Comparison of ENCODE assay signal across 8 mouse cellular contexts in genomic region chr8:70315624-70316510, GRCm38 (mm10). TPM values are rescaled to one million over a fixed set of nuclear protein-coding genes. Genes with fewer than 3 reads are reported as not detected.
DNase-seq lines count a peak whose midpoint lies in the region; ATAC-seq and TF ChIP-seq lines count a peak whose summit lies in the region.

TSS of gene Cers1 (plus strand) at chr8:70315775.

- 3% methylated on average over 66 of the region's 66 CpGs for WGBS in intestine, postnatal 0 days
- WGBS in limb, embryonic 15.5 days: 2% methylated on average over 66 of the region's 66 CpGs

- H3K4me1 ChIP-seq in intestine, postnatal 0 days (replicated peaks; ENCODE audit: control insufficient read depth, insufficient read depth, low read length): 0 out of 2 replicates have a peak, but pooled peaks cover 4% of the 10 kb centered on the region
- H3K4me1 ChIP-seq in limb, embryonic 15.5 days: peaks cover 35% of the 10 kb centered on the region

- H3K9me3 ChIP-seq in intestine, postnatal 0 days (ENCODE audit: control insufficient read depth): no peaks in the 10 kb centered on the region
- H3K9me3 ChIP-seq in limb, embryonic 15.5 days: no peaks in the 10 kb centered on the region

- peak; percentile 12; the same call in 1 of the 2 replicates for ATAC-seq in intestine, postnatal 0 days
- ATAC-seq in limb, embryonic 15.5 days (ENCODE audit: insufficient number of reproducible peaks, low FRiP score, low TSS enrichment, low read depth): peak; percentile 72

- H3K4me3 ChIP-seq in intestine, postnatal 0 days (ENCODE audit: low read depth, low read length): peak within 1 kb of the TSS; percentile 55
- H3K4me3 ChIP-seq in limb, embryonic 15.5 days: peak within 1 kb of the TSS; percentile 69
- peak within 1 kb of the TSS; percentile 9 for H3K4me3 ChIP-seq in myocyte

- no peaks in the 10 kb centered on the region for H3K79me2 ChIP-seq in myocyte (ENCODE audit: control insufficient read depth, insufficient read depth)

- intact Hi-C loops in gastrocnemius, postnatal 36 days (cut with DNase I): no loop called here

- 0 out of 2 replicates have a peak, but pooled peaks cover 3% of the 10 kb centered on the region for H3K27me3 ChIP-seq in intestine, postnatal 0 days (replicated peaks; ENCODE audit: control insufficient read depth, insufficient read depth, low read length)
- H3K27me3 ChIP-seq in limb, embryonic 15.5 days: no peaks in the 10 kb centered on the region
- H3K27me3 ChIP-seq in myocyte (ENCODE audit: control insufficient read depth, insufficient read depth, insufficient read length): no peaks in the 10 kb centered on the region

- 0 out of 2 replicates have a peak within 1 kb of the TSS, but pooled peaks have one; percentile 23 for H3K9ac ChIP-seq in intestine, postnatal 0 days (ENCODE audit: low read depth, low read length)
- H3K9ac ChIP-seq in limb, embryonic 15.5 days: peak within 1 kb of the TSS; percentile 64

- peak; percentile 13 for TF ChIP-seq POLR2A in myocyte (IDR thresholded peaks at IDR 0.05; ENCODE audit: insufficient read length, low read depth)

- TF ChIP-seq CTCF in intestine, postnatal 0 days (IDR thresholded peaks at IDR 0.05; ENCODE audit: low read depth): peak; percentile 15; the same call in 1 of the 2 replicates

- H3K36me3 ChIP-seq in intestine, postnatal 0 days (ENCODE audit: control insufficient read depth, insufficient read depth): peaks cover 24% of the 10 kb centered on the region
- H3K36me3 ChIP-seq in limb, embryonic 15.5 days: peaks cover 46% of the 10 kb centered on the region
- peaks cover 5% of the 10 kb centered on the region for H3K36me3 ChIP-seq in myocyte (ENCODE audit: control insufficient read depth, insufficient read depth)

- DNase-seq in ovary, adult 18-20 months (ENCODE audit: low spot score): peak; percentile 50
- DNase-seq in ovary, postnatal 10 days (ENCODE audit: low spot score): no peak
- DNase-seq in embryo, embryonic 10.5 days (ENCODE audit: low spot score): peak; percentile 80
- DNase-seq in gastrocnemius, postnatal 36 days: peak; percentile 46 to 51
- peak; percentile 64 for DNase-seq in thymus, postnatal 0 days (ENCODE audit: low spot score)

- H3K4me2 ChIP-seq in intestine, postnatal 0 days (replicated peaks; ENCODE audit: low read depth): peak within 1 kb of the TSS; percentile 89
- H3K4me2 ChIP-seq in limb, embryonic 15.5 days: peak within 1 kb of the TSS; percentile 85
- H3K4me2 ChIP-seq in myocyte (ENCODE audit: low read depth): peak within 1 kb of the TSS; percentile 61

- H3ac ChIP-seq in myocyte (ENCODE audit: control insufficient read depth, insufficient read length): no peak within 1 kb of the TSS

- no peak within 1 kb of the TSS for H3K27ac ChIP-seq in intestine, postnatal 0 days (ENCODE audit: low read depth, low read length)
- H3K27ac ChIP-seq in limb, embryonic 15.5 days: peak within 1 kb of the TSS; percentile 84

TF ChIP-seq in myocyte, 11 proteins besides CTCF, POLR2A, EP300 and RAD21:
- TF ChIP-seq USF1 (IDR thresholded peaks at IDR 0.05; ENCODE audit: low read depth) (no peak), TCF3 (IDR thresholded peaks at IDR 0.05; ENCODE audit: insufficient read length, low read depth) (no peak), REST (IDR thresholded peaks at IDR 0.05; ENCODE audit: insufficient read depth, insufficient read length) (no peak), POLR2AphosphoS2 (IDR thresholded peaks at IDR 0.05; ENCODE audit: insufficient read length, low read depth) (peak; percentile 62), MYOD1 (IDR thresholded peaks at IDR 0.05; ENCODE audit: control insufficient read depth in 1 of 3, insufficient read length in 2 of 3, low read depth in 2 of 3) (peak in 1 of 3 experiments; percentile 64), E2F4 (IDR thresholded peaks at IDR 0.05; ENCODE audit: insufficient read depth) (no peak), SRF (IDR thresholded peaks at IDR 0.05; ENCODE audit: control insufficient read depth, insufficient read length, low read depth) (no peak), CEBPB (IDR thresholded peaks at IDR 0.05; ENCODE audit: insufficient read depth, poor library complexity, severe bottlenecking) (no peak), MAX (IDR thresholded peaks at IDR 0.05; ENCODE audit: low read depth) (no peak), MYOG (IDR thresholded peaks at IDR 0.05; ENCODE audit: control insufficient read depth in 1 of 3, insufficient read depth in 1 of 3, insufficient read length in 2 of 3, low read depth in 2 of 3) (peak in 1 of 3 experiments; percentile 51), TCF12 (IDR thresholded peaks at IDR 0.05; ENCODE audit: insufficient read depth, poor library complexity, severe bottlenecking) (no peak)

RNA-seq across cellular contexts. Expression of gene Cers1, which starts in this region (rescaled TPM):
- total RNA-seq in gastrocnemius, postnatal 36 days (2021): 10 to 100 TPM; 14.1 to 19.1 TPM
- 1.3 and 1.7 TPM in 2 replicates for polyA plus RNA-seq in intestine, postnatal 0 days (2015; fragmentation: Nextera tagmentation; extraction: Ambion mirVana)
- polyA plus RNA-seq in limb, embryonic 15.5 days (2015; fragmentation: Nextera tagmentation; extraction: Ambion mirVana): 8.8 and 9.6 TPM in 2 replicates
- polyA plus RNA-seq in myocyte (2012; fragmentation: generic; extraction: Trizol): 4.4 TPM
- 0.19 and 0.40 TPM in 2 replicates for polyA plus RNA-seq in thymus, postnatal 0 days (2015; fragmentation: Nextera tagmentation; extraction: Ambion mirVana)

Comparison
In these comparisons a context has a peak if more than half of its experiments do, and no peak if none do; other contexts are left out.
1. Peak in DNase-seq in thymus, postnatal 0 days; RNA of the gene not detected or under 1 TPM.
2. H3K4me3 ChIP-seq: peak in every context shown above with its lines; median percentile 69 in limb, embryonic 15.5 days; 55 in intestine, postnatal 0 days; 9 in myocyte.